Mouse (Mus musculus) neutrophil, adult 5-6 weeks (primary cell): ENCODE results near the gene Gpatch8. TPM values are rescaled to one million over a fixed set of nuclear protein-coding genes. Genes with fewer than 3 reads are reported as not detected.

ENCODE experiments used
- ATAC-seq: fragments of 151-379, 151-347 bp; 2 replicates; pipeline ENCODE4 v1.8.0; 2017; ENCODE audit warnings: mild to moderate bottlenecking, moderate TSS enrichment; ENCODE audit not compliant: insufficient number of reproducible peaks, poor library complexity, low FRiP score, severe bottlenecking; ENCODE audit errors: extremely low read depth
- total RNA-seq: library from RNA; stranded (forward); fragments of 200-1000 nt; gene quantifications from 2 replicates; pipeline ENCODE4 v1.2.3, GENCODE M21; 2017

The Gpatch8 gene
- total RNA-seq, 1 experiment from 2014 or later: 56.9 TPM

- ATAC-seq: no peak
These were observed 116.8 kb downstream of the Gpatch8 start for GRCm38 (mm10) chr11:102439093-102440082.

GRCm38 (mm10) chr11:102438212-102439092 is 117.7 kb downstream of the Gpatch8 start:
- ATAC-seq: peak; percentile 27; the same call in 1 of the 2 replicates

- ATAC-seq: no peak
These were observed 118.8 kb downstream of the Gpatch8 start for GRCm38 (mm10) chr11:102437120-102438061.

GRCm38 (mm10) chr11:102436471-102436790 is 119.8 kb downstream of the Gpatch8 start:
- ATAC-seq: no peak

GRCm38 (mm10) chr11:102435754-102436470 is 120.3 kb downstream of the Gpatch8 start:
- no peak for ATAC-seq

GRCm38 (mm10) chr11:102434816-102435705 is 121.1 kb downstream of the Gpatch8 start:
- no peak for ATAC-seq

- ATAC-seq: peak; percentile 37
These were observed 121.8 kb downstream of the Gpatch8 start for GRCm38 (mm10) chr11:102434406-102434805.

- no peak for ATAC-seq
These were observed 122.3 kb downstream of the Gpatch8 start for GRCm38 (mm10) chr11:102433866-102434265.

GRCm38 (mm10) chr11:102432896-102433295 is 123.3 kb downstream of the Gpatch8 start:
- no peak for ATAC-seq

- peak; percentile 67 for ATAC-seq
These were observed 123.9 kb downstream of the Gpatch8 start for GRCm38 (mm10) chr11:102432115-102432843.

GRCm38 (mm10) chr11:102431728-102432114 is 124.5 kb downstream of the Gpatch8 start:
- ATAC-seq: no peak

- ATAC-seq: peak; percentile 34; the same call in 1 of the 2 replicates
These were observed 125.1 kb downstream of the Gpatch8 start for GRCm38 (mm10) chr11:102431018-102431645.

GRCm38 (mm10) chr11:102430121-102431017 is 125.8 kb downstream of the Gpatch8 start, which contains the start of gene Grn:
Grn (plus strand) TSS chr11:102430315.
- peak; percentile 53 for ATAC-seq

- ATAC-seq: no peak
These were observed 126.6 kb downstream of the Gpatch8 start for GRCm38 (mm10) chr11:102429551-102429950.

GRCm38 (mm10) chr11:102428981-102429540 is 127.1 kb downstream of the Gpatch8 start:
- ATAC-seq: no peak
